Mouse (Mus musculus): ENCODE data around the gene Slc4a1ap. TPM values are rescaled to one million over a fixed set of nuclear protein-coding genes. Genes with fewer than 3 reads are reported as not detected.

Gene Slc4a1ap
- total and polyA plus RNA-seq, 3 experiments: 41.6 to 523 (median 41.7) TPM

DNA sequence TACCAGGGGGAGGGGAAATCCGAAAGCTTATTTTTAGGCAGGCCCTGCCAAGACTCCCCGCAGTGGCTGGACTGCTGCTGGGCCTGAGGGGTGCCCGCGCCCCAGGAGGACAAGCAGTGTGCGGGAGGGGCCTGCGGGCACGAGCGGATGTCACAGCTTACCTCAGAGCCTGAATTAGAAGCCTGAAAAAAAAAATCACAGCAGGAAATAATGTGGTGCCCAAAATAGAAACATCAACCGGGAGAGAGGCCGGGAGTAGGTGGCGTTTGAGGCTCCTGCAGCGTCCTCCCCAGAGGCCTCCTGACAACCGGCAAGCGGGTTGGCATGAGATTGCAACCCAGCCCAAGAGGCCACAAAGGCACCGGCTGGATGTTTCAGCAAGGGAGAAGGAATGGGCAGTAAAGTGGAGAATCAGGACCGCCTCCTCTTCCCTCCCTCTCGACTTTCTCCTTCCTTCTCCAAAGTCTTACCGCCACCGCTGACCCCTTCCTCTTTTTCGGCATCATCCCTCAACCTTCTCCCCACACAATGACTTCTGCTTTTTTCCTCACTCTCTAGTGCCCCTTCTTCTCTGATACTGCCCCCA lies 44.3 kb downstream of the Slc4a1ap start:
- no peaks in the 10 kb centered on the region for H3K79me2 ChIP-seq (ENCODE audit: control insufficient read depth, insufficient read depth, low read length, poor library complexity)
- H3K4me3 ChIP-seq (ENCODE audit: control insufficient read depth in 1 of 2, insufficient read depth in 1 of 2, low read depth in 2 of 2, low read length in 2 of 2): peak overlapping the region in 1 of 2 experiments; percentile 36; a peak in 2 of 4 replicates
- H3K27ac ChIP-seq (ENCODE audit: control insufficient read depth, low read depth, low read length): no peak overlapping the region
- no peaks in the 10 kb centered on the region for H3K9me3 ChIP-seq (replicated peaks; ENCODE audit: insufficient read depth, low read length)
- H3K9ac ChIP-seq (ENCODE audit: control insufficient read depth, low read depth, low read length, poor library complexity, severe bottlenecking): peak overlapping the region; percentile 44
- no peaks in the 10 kb centered on the region for H3K27me3 ChIP-seq (ENCODE audit: control insufficient read depth in 1 of 2, insufficient read depth in 2 of 2, low read length in 2 of 2)
- peak; percentile 92 for DNase-seq (ENCODE audit: low read depth, low spot score)
- H3K36me3 ChIP-seq (ENCODE audit: control insufficient read depth in 1 of 2, insufficient read depth in 2 of 2, low read length in 2 of 2): peaks cover 0 to 17% of the 10 kb centered on the region in 2 experiments; a peak in 2 of 4 replicates
- TF ChIP-seq UBTF (IDR thresholded peaks at IDR 0.05; ENCODE audit: borderline replicate concordance, insufficient read depth, low read depth, low read length) (peak; percentile 88; the same call in 1 of the 2 replicates), EP300 (IDR thresholded peaks at IDR 0.05; ENCODE audit: low read depth in 1 of 2, low read length in 2 of 2) (peak; percentile 32 to 71; a peak in 3 of 4 replicates), MAX (IDR thresholded peaks at IDR 0.05; ENCODE audit: low read length) (no peak; the same call in 1 of the 2 replicates), SIN3A (IDR thresholded peaks at IDR 0.05; ENCODE audit: low read length) (peak; percentile 47; the same call in 1 of the 2 replicates), MYC (IDR thresholded peaks at IDR 0.05; ENCODE audit: low read depth, low read length) (no peak), ETS1 (IDR thresholded peaks at IDR 0.05; ENCODE audit: low read depth, low read length) (no peak), RCOR1 (IDR thresholded peaks at IDR 0.05; ENCODE audit: low read depth, low read length) (peak; percentile 79), TBP (IDR thresholded peaks at IDR 0.05; ENCODE audit: low read depth, low read length) (peak; percentile 65; the same call in 1 of the 2 replicates), USF1 (IDR thresholded peaks at IDR 0.05; ENCODE audit: low read depth, low read length) (no peak), MAZ (IDR thresholded peaks at IDR 0.05; ENCODE audit: low read depth, low read length) (peak; percentile 93)
- peaks cover 0 to 18% of the 10 kb centered on the region in 2 experiments; a peak in 3 of 4 replicates for H3K4me1 ChIP-seq (ENCODE audit: control insufficient read depth in 1 of 2, insufficient read depth in 2 of 2, low read length in 2 of 2)

DNA sequence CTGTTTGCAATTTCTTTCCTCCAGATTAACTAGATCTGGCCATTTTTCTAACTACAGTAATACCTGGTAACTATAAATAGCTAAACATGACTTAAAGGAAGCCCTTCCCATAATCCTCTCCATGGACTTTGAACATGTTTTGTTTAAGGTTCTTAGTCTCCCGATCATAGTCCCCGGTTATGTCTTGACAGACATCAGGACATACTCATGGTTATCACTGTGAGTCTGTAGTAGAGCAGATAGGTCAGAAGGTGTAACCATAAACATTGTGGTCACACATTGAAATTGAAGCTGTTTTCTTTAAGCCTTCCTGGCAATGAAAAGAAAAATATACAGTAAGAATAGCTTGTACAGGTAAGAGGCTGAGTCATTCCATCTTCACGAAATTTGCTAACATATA lies 46.9 kb downstream of the Slc4a1ap start:
- H3K4me3 ChIP-seq (ENCODE audit: control insufficient read depth in 1 of 2, insufficient read depth in 1 of 2, low read depth in 2 of 2, low read length in 2 of 2): no peak overlapping the region
- TF ChIP-seq POLR2AphosphoS5 (IDR thresholded peaks at IDR 0.05; ENCODE audit: borderline replicate concordance, low read depth, low read length) (no peak), TAL1 (IDR thresholded peaks at IDR 0.05; ENCODE audit: low read length) (no peak), MAX (IDR thresholded peaks at IDR 0.05; ENCODE audit: low read length) (no peak), TCF12 (IDR thresholded peaks at IDR 0.05; ENCODE audit: low read depth, low read length) (no peak), EP300 (IDR thresholded peaks at IDR 0.05; ENCODE audit: low read depth in 1 of 2, low read length in 2 of 2) (no peak), MXI1 (IDR thresholded peaks at IDR 0.05; ENCODE audit: low read depth, low read length) (no peak), CTCF (IDR thresholded peaks at IDR 0.05 in 2 of 3, conservative IDR thresholded peaks at IDR 0.05 in 1 of 3; ENCODE audit: control insufficient read depth in 1 of 3, insufficient read depth in 1 of 3, low read depth in 2 of 3, low read length in 3 of 3, poor library complexity in 1 of 3, severe bottlenecking in 1 of 3) (no peak), CHD1 (IDR thresholded peaks at IDR 0.05; ENCODE audit: low read depth, low read length) (no peak)
- peaks cover 0 to 15% of the 10 kb centered on the region in 2 experiments; a peak in 2 of 4 replicates for H3K36me3 ChIP-seq (ENCODE audit: control insufficient read depth in 1 of 2, insufficient read depth in 2 of 2, low read length in 2 of 2)
- no peak for DNase-seq (ENCODE audit: low read depth, low spot score)
- H3K27ac ChIP-seq (ENCODE audit: control insufficient read depth, low read depth, low read length): no peak overlapping the region
- H3K9me3 ChIP-seq (replicated peaks; ENCODE audit: insufficient read depth, low read length): no peaks in the 10 kb centered on the region
- H3K4me1 ChIP-seq (ENCODE audit: control insufficient read depth in 1 of 2, insufficient read depth in 2 of 2, low read length in 2 of 2): peaks cover 0 to 15% of the 10 kb centered on the region in 2 experiments; a peak in 3 of 4 replicates
- no peaks in the 10 kb centered on the region for H3K79me2 ChIP-seq (ENCODE audit: control insufficient read depth, insufficient read depth, low read length, poor library complexity)
- H3K9ac ChIP-seq (ENCODE audit: control insufficient read depth, low read depth, low read length, poor library complexity, severe bottlenecking): no peak overlapping the region
- H3K27me3 ChIP-seq (ENCODE audit: control insufficient read depth in 1 of 2, insufficient read depth in 2 of 2, low read length in 2 of 2): no peaks in the 10 kb centered on the region
